Comparison of ENCODE assay signal across 9 mouse cellular contexts in the genomic region with DNA sequence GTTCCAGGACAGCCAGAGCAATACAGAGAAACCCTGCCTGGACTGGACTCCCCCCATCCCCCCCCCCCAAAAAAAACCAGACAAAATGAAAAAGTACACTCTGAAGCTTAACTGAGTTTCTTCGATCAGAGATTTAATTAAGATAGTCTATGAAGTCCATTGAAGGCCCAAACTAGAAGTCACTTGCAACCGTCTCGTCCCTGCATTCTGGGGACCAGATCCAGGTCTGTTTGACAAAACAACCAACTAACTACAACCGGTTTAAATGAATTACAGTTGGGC. TPM values are rescaled to one million over a fixed set of nuclear protein-coding genes. Genes with fewer than 3 reads are reported as not detected.
DNase-seq lines count a peak whose midpoint lies in the region; ATAC-seq and TF ChIP-seq lines count a peak whose summit lies in the region.
"Had no signal": no experiment of that assay in that cellular context is flagged by ENCODE, and none has a peak within 500 bp of the region (broad histone marks: within the 10 kb centered on the region; RNA-seq: fewer than 3 reads in every experiment).

No protein-coding gene starts in this region.

- H3K9me3 ChIP-seq in kidney, postnatal 0 days (replicated peaks; ENCODE audit: low read length), result no peaks in the 10 kb centered on the region
- no peaks in the 10 kb centered on the region for H3K9me3 ChIP-seq in hindbrain, embryonic 16.5 days (ENCODE audit: control insufficient read depth, low read length)
- no peaks in the 10 kb centered on the region for H3K9me3 ChIP-seq in midbrain, embryonic 16.5 days (replicated peaks; ENCODE audit: control insufficient read depth, low read length, poor library complexity, severe bottlenecking)

- H3K9ac ChIP-seq in kidney, postnatal 0 days (ENCODE audit: low read depth, low read length), result peak overlapping the region; percentile 100
- H3K9ac ChIP-seq in hindbrain, embryonic 16.5 days (ENCODE audit: low read depth, low read length), result peak overlapping the region; percentile 100
- H3K9ac ChIP-seq in midbrain, embryonic 16.5 days (ENCODE audit: low read depth, low read length), result peak overlapping the region; percentile 83

- WGBS in kidney, postnatal 0 days, result 8% methylated on average over 4 of the region's 4 CpGs
- 9% methylated on average over 4 of the region's 4 CpGs for WGBS in hindbrain, embryonic 16.5 days
- 14% methylated on average over 4 of the region's 4 CpGs for WGBS in midbrain, embryonic 16.5 days

- H3K4me1 ChIP-seq in kidney, postnatal 0 days (replicated peaks; ENCODE audit: insufficient read depth, low read length), result peaks cover 16% of the 10 kb centered on the region; the same call in 1 of the 2 replicates
- H3K4me1 ChIP-seq in brown adipose tissue, adult 24 weeks (ENCODE audit: control insufficient read depth, insufficient read depth, insufficient read length, low read length), result peaks cover 18% of the 10 kb centered on the region
- H3K4me1 ChIP-seq in hindbrain, embryonic 16.5 days (ENCODE audit: control insufficient read depth, insufficient read depth, low read depth, low read length), result peaks cover 34% of the 10 kb centered on the region
- peaks cover 43% of the 10 kb centered on the region for H3K4me1 ChIP-seq in midbrain, embryonic 16.5 days (ENCODE audit: control insufficient read depth, insufficient read depth, low read length)

- peak overlapping the region; percentile 100 for H3K27ac ChIP-seq in kidney, postnatal 0 days
- H3K27ac ChIP-seq in brown adipose tissue, adult 24 weeks (replicated peaks; ENCODE audit: low read depth, low read length), result peak overlapping the region; percentile 97
- H3K27ac ChIP-seq in hindbrain, embryonic 16.5 days (ENCODE audit: low read depth, low read length), result peak overlapping the region; percentile 100
- peak overlapping the region; percentile 100 for H3K27ac ChIP-seq in midbrain, embryonic 16.5 days (ENCODE audit: low read length)

- TF ChIP-seq CTCF in kidney, postnatal 0 days (IDR thresholded peaks at IDR 0.05; ENCODE audit: low read depth), result no peak

- H3K4me3 ChIP-seq in kidney, postnatal 0 days (replicated peaks; ENCODE audit: low read depth, low read length), result peak overlapping the region; percentile 100
- peak overlapping the region; percentile 98 for H3K4me3 ChIP-seq in brown adipose tissue, adult 24 weeks (ENCODE audit: insufficient read depth, low read depth, low read length)
- peak overlapping the region; percentile 90 for H3K4me3 ChIP-seq in hindbrain, embryonic 16.5 days (ENCODE audit: low read length)
- peak overlapping the region; percentile 56 for H3K4me3 ChIP-seq in midbrain, embryonic 16.5 days (ENCODE audit: low read depth, low read length)

- peak overlapping the region; percentile 67 for H3K4me2 ChIP-seq in kidney, postnatal 0 days (ENCODE audit: low read length)
- peak overlapping the region; percentile 77 for H3K4me2 ChIP-seq in hindbrain, embryonic 16.5 days (ENCODE audit: low read length)
- H3K4me2 ChIP-seq in midbrain, embryonic 16.5 days (ENCODE audit: low read length), result peak overlapping the region; percentile 73

- DNase-seq in kidney, postnatal 0 days (ENCODE audit: low spot score), result no peak
- no peak for DNase-seq in kidney, adult 18-20 months
- DNase-seq in cerebellum, postnatal 10 days, result no peak
- no peak for DNase-seq in embryo, embryonic 10 days (ENCODE audit: low spot score)

- H3K27me3 ChIP-seq in kidney, postnatal 0 days (ENCODE audit: insufficient read depth, low read length), result no peaks in the 10 kb centered on the region
- H3K27me3 ChIP-seq in hindbrain, embryonic 16.5 days (replicated peaks; ENCODE audit: control insufficient read depth, insufficient read depth, low read length), result no peaks in the 10 kb centered on the region
- H3K27me3 ChIP-seq in midbrain, embryonic 16.5 days (ENCODE audit: control insufficient read depth, insufficient read depth, low read depth, low read length), result no peaks in the 10 kb centered on the region

- no peak for ATAC-seq in kidney, postnatal 0 days (replicated peaks; ENCODE audit: low FRiP score, low read depth)
- ATAC-seq in hindbrain, embryonic 16.5 days, result no peak
- ATAC-seq in midbrain, embryonic 16.5 days, result no peak
- no peak for ATAC-seq in frontal cortex, adult (ENCODE audit: low TSS enrichment)

- no peaks in the 10 kb centered on the region for H3K36me3 ChIP-seq in kidney, postnatal 0 days (ENCODE audit: insufficient read depth, low read length)
- no peaks in the 10 kb centered on the region for H3K36me3 ChIP-seq in hindbrain, embryonic 16.5 days (ENCODE audit: control insufficient read depth, insufficient read depth, low read length)
- H3K36me3 ChIP-seq in midbrain, embryonic 16.5 days (ENCODE audit: control insufficient read depth, insufficient read depth, low read length), result no peaks in the 10 kb centered on the region

RNA-seq across cellular contexts. Expression of gene Bicral, which starts 2.2 kb away (rescaled TPM):
- 2.9 and 4.1 TPM in 2 replicates for polyA plus RNA-seq in kidney, postnatal 0 days (2015; fragmentation: Nextera tagmentation; extraction: Ambion mirVana)
- polyA plus RNA-seq in brown adipose tissue, adult 24 weeks (2012; ENCODE audit: insufficient read depth, insufficient read length, missing spikeins), result 5.3 and 9.8 TPM in 2 replicates
- 6.0 and 6.2 TPM in 2 replicates for polyA plus RNA-seq in hindbrain, embryonic 16.5 days (2015; fragmentation: Nextera tagmentation; extraction: Ambion mirVana)
- 9.5 and 10.9 TPM in 2 replicates for polyA plus RNA-seq in midbrain, embryonic 16.5 days (2015; fragmentation: Nextera tagmentation; extraction: Ambion mirVana)

RNA-seq across cellular contexts. Expression of gene Tbcc, which starts 34.4 kb away (rescaled TPM):
- polyA plus RNA-seq in kidney, postnatal 0 days (2015; fragmentation: Nextera tagmentation; extraction: Ambion mirVana), result 58.2 and 71.4 TPM in 2 replicates
- polyA plus RNA-seq in brown adipose tissue, adult 24 weeks (2012; ENCODE audit: insufficient read depth, insufficient read length, missing spikeins), result 10.1 TPM in 2 replicates
- 52.6 and 53.6 TPM in 2 replicates for polyA plus RNA-seq in hindbrain, embryonic 16.5 days (2015; fragmentation: Nextera tagmentation; extraction: Ambion mirVana)
- polyA plus RNA-seq in midbrain, embryonic 16.5 days (2015; fragmentation: Nextera tagmentation; extraction: Ambion mirVana), result 49.5 and 52.6 TPM in 2 replicates

RNA-seq across cellular contexts. Expression of gene Prph2, which starts 54.2 kb away (rescaled TPM):
- polyA plus RNA-seq in kidney, postnatal 0 days (2015; fragmentation: Nextera tagmentation; extraction: Ambion mirVana), result 0.11 and 0.16 TPM in 2 replicates
- not detected in 2 replicates for polyA plus RNA-seq in brown adipose tissue, adult 24 weeks (2012; ENCODE audit: insufficient read depth, insufficient read length, missing spikeins)
- polyA plus RNA-seq in hindbrain, embryonic 16.5 days (2015; fragmentation: Nextera tagmentation; extraction: Ambion mirVana), result not detected in 2 replicates
- not detected in 2 replicates for polyA plus RNA-seq in midbrain, embryonic 16.5 days (2015; fragmentation: Nextera tagmentation; extraction: Ambion mirVana)
- polyA plus RNA-seq: large intestine, adult 2 months had no signal
